Comparison of ENCODE assay signal across 8 mouse cellular contexts in the genomic region with DNA sequence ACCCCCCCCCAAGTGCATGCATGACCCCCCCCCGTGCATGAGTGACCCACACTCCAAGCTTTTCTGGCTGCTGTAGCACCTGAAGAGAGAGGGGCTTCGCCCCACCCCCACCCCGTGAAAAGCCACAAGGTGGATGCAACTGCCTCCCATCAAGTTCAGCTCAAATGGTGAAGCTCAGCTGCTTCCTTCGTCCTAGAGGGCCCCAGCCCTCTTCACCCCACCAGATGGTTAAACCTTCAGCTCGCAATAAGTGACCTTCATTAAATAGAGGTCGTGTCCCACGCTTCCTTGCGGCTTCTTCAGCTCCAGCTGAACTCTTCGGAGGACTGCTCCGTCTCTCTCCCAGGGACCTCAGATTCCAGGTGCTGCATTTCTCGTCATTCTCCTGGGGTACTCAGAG. TPM values are rescaled to one million over a fixed set of nuclear protein-coding genes. Genes with fewer than 3 reads are reported as not detected.
DNase-seq lines count a peak whose midpoint lies in the region; ATAC-seq lines count a peak whose summit lies in the region.

A gene (plus strand): TSS at position 301 of the 400 bp plus-strand sequence.

- no peak for DNase-seq in left cerebral cortex, adult 18-20 months (ENCODE audit: low spot score in 2 of 2)
- DNase-seq in left cerebral cortex, adult 9 months (ENCODE audit: low spot score in 2 of 2): no peak
- DNase-seq in left cerebral cortex, adult 8-10 months (ENCODE audit: low spot score in 2 of 2): no peak
- DNase-seq in adrenal gland, postnatal 25 days: no peak
- no peak for DNase-seq in embryo, embryonic 11 days
- no peak for DNase-seq in adrenal gland, postnatal 14 days

- peaks cover 18% of the 10 kb centered on the region for H3K4me1 ChIP-seq in forebrain, embryonic 13.5 days
- H3K4me1 ChIP-seq in neural tube, embryonic 13.5 days (replicated peaks): peaks cover 37% of the 10 kb centered on the region

- H3K27ac ChIP-seq in forebrain, embryonic 13.5 days: no peak within 1 kb of the TSS
- peak within 1 kb of the TSS; percentile 68 for H3K27ac ChIP-seq in neural tube, embryonic 13.5 days (replicated peaks)

- 0 out of 2 replicates have a peak, but pooled peaks cover 4% of the 10 kb centered on the region for H3K9me3 ChIP-seq in forebrain, embryonic 13.5 days (replicated peaks)
- no peaks in the 10 kb centered on the region for H3K9me3 ChIP-seq in neural tube, embryonic 13.5 days

- ATAC-seq in forebrain, embryonic 13.5 days: no peak
- 0 out of 2 replicates have a peak, but pooled peaks have one; percentile 11 for ATAC-seq in neural tube, embryonic 13.5 days (ENCODE audit: low read depth)

- H3K4me3 ChIP-seq in forebrain, embryonic 13.5 days: peak within 1 kb of the TSS; percentile 51
- H3K4me3 ChIP-seq in neural tube, embryonic 13.5 days: peak within 1 kb of the TSS; percentile 50

- H3K4me2 ChIP-seq in forebrain, embryonic 13.5 days: peak within 1 kb of the TSS; percentile 81
- H3K4me2 ChIP-seq in neural tube, embryonic 13.5 days: peak within 1 kb of the TSS; percentile 64

- H3K9ac ChIP-seq in forebrain, embryonic 13.5 days: peak within 1 kb of the TSS; percentile 55
- peak within 1 kb of the TSS; percentile 68 for H3K9ac ChIP-seq in neural tube, embryonic 13.5 days

- 0% methylated on average over 11 of the region's 11 CpGs for WGBS in forebrain, embryonic 13.5 days
- WGBS in neural tube, embryonic 13.5 days: 5% methylated on average over 11 of the region's 11 CpGs

- H3K36me3 ChIP-seq in forebrain, embryonic 13.5 days (ENCODE audit: poor library complexity, severe bottlenecking): no peaks in the 10 kb centered on the region
- H3K36me3 ChIP-seq in neural tube, embryonic 13.5 days: no peaks in the 10 kb centered on the region

- peaks cover 61% of the 10 kb centered on the region for H3K27me3 ChIP-seq in forebrain, embryonic 13.5 days
- H3K27me3 ChIP-seq in neural tube, embryonic 13.5 days: peaks cover 59% of the 10 kb centered on the region

RNA-seq across cellular contexts. Expression of the gene that starts here (rescaled TPM):
- total RNA-seq in left cerebral cortex, adult 18-20 months (2021): 10 to 100 TPM; 44.4 to 46.0 TPM
- polyA plus RNA-seq in forebrain, embryonic 13.5 days (2015; fragmentation: Nextera tagmentation; extraction: Ambion mirVana): 0.94 and 1.2 TPM in 2 replicates
- total RNA-seq in left cerebral cortex, adult 8-10 months (2022): 10 to 100 TPM; 36.6 to 40.5 (median 39.2) TPM
- polyA plus RNA-seq in neural tube, embryonic 13.5 days (2015; fragmentation: Nextera tagmentation; extraction: Ambion mirVana): 4.7 and 5.3 TPM in 2 replicates
- total RNA-seq in adrenal gland, postnatal 25 days (2021): 2.0 and 3.8 TPM in 2 replicates
- 4.4 and 4.7 TPM in 2 replicates for total RNA-seq in adrenal gland, postnatal 14 days (2021)
